Mouse (Mus musculus): ENCODE measurements at regions not wholly inside any gene's neighbourhood (a gene's known extent, or its start where the extent isn't known, plus 50 kb on each side); places are given as distances from the start of the nearest gene placed in this dataset.

DNA sequence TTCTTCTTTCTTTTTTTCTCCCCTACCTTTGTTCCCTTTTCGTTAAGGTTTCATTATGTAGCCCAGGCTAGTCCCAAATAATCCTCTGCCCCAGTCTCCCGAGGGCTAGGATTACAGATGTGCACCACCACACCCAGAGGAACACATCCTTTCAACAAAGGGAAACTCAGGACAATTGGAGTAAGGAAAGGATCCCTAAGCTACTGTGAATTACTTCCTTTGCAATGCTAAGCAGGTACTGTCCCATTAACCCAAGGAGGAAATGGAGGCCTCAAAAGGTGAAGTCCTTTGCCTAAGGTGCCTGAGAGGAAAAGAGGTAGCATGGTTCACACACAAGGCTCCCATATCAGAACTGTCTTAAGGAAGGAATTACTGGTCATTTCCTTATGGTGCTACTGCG is 157.2 kb downstream of the En1 start:
- DNase-seq (ENCODE audit: low spot score), result no peak

GRCm38 (mm10) chr1:120761364-120761763 is 159.1 kb downstream of the En1 start:
- peak; percentile 48 for DNase-seq (ENCODE audit: low spot score)

GRCm38 (mm10) chr1:120762498-120762897 is 160.3 kb downstream of the En1 start:
- no peak for DNase-seq (ENCODE audit: low spot score)

- DNase-seq (ENCODE audit: low spot score), result no peak
These were observed 160.8 kb downstream of the En1 start for GRCm38 (mm10) chr1:120762921-120763595.

GRCm38 (mm10) chr1:120767054-120767453 is 164.8 kb downstream of the En1 start:
- DNase-seq (ENCODE audit: low spot score), result no peak

DNA sequence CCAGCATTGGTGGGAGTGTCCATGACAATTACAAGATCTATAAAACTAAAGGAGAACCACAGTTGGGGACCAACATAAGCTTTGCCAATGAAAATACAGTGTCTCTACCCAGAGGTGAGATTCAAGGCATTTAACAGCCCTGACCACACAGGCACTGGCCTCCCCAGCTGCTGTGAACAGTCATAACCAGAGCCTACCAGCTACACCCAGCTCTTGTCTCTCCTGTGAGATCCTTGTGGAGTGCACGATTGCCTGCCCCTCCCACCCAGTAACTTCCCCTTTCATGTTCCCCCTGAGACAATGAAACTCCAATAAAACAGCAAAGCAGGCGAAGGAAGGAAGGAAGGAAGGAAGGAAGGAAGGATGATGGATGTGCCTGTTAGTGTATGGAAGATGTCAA is 169.1 kb downstream of the En1 start:
- no peak for DNase-seq (ENCODE audit: low spot score)

- no peak for DNase-seq (ENCODE audit: low spot score)
These were observed 174.7 kb downstream of the En1 start for GRCm38 (mm10) chr1:120776906-120777305.

- no peak for DNase-seq (ENCODE audit: low spot score)
These were observed 175.2 kb downstream of the En1 start for GRCm38 (mm10) chr1:120777468-120777867.

DNA sequence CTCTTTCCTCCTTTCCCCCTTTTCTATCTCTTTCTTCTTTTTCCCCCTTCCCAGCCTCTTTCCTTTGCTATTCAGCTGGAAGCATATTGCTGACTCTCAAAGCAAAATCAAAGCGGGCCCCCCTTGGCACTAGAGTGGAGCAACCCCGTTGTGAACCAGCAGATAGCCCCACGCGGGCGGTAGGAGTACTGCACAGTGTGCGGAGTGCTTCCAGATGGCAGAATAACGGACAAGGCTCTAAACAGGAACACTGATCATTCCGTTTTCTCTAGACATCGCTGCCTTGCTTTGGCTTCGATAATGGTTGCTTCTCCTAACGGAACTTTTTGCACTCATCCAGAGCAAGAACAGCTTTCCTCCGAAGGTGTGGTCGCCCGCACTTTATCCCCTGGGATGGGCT is 193.0 kb downstream of the En1 start:
- DNase-seq (ENCODE audit: low spot score), result peak; percentile 34

DNA sequence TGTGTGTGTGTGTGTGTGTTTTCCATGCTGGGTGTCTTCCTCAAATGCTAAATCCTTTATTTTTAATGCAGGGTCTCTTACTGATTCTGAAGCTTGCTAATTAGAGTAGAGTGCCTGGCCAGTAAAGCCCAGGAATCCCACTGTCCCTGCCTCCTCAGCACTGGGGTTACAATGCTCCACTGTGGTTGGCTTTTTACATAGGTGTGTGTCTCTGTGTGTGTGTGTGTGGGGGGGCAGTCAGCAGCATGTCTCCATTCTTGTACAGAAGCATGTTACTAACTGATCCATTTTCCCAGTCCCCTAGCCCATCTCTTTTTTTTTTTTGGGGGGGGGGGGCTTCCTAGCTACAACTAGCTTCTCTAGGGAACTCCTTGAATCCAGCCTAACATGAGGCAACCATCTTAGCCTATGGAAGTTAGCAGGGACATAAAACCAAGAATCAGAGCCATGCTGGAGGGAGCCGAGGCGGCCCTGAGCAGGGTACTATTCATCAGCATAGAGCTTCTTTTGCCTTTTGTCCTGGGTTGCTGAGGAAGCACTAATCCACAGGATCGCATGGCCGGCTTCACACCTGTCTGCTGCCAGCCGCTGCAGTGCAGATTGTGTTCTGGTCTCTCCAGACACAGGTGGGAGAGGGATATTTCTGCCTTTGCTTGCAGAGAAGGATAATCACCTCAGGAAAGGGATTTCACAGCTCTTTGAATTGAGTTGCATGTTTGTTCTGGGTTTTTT is 199.2 kb downstream of the En1 start:
- no peak for DNase-seq (ENCODE audit: low spot score)

DNA sequence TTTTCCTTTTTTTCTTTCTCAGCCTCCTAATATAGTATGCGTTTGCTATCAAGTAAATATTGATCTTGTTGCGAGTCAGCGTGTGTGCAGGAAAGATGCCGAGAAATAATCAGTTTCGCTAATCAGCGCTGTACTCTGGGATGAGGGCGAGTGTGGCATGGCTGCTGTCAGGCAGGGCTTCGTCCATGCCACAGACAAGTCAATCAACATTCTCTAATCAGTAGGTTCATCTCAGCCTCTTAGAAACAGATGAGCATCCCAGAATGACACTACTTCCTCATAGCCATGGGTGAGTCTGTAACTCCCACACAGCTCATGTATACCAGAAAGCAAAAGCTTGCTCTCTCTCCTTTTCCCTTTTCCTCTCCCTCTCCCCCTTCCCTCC is 199.8 kb downstream of the En1 start:
- DNase-seq (ENCODE audit: low spot score), result no peak

DNA sequence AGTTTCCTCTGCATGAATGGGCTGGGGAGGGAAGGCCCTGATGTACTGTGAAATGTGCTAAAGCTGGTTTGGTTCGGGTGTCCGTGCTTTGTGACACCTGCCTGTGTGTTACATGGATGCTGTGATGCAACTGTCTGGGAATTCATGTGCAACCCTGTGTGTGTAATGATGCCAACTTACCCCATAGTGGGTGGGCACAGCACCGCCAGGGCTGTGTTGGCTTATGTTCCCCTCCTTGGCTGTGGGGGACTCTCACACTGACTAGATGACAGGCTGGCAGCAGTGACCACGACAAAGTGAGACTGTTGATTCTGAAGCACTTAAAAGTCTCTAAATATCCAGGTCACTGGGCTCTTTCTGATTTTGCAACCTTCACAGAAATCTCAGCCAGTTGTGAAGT is 212.2 kb downstream of the En1 start:
- no peak for DNase-seq (ENCODE audit: low spot score)

- DNase-seq (ENCODE audit: low spot score), result no peak
These were observed 214.1 kb downstream of the En1 start for GRCm38 (mm10) chr1:120816237-120816820.

GRCm38 (mm10) chr1:120817563-120817962 is 215.3 kb downstream of the En1 start:
- DNase-seq (ENCODE audit: low spot score), result no peak

- no peak for DNase-seq (ENCODE audit: low spot score)
These were observed 229.8 kb downstream of the En1 start for GRCm38 (mm10) chr1:120831975-120832374.

GRCm38 (mm10) chr1:120842596-120842995 is 240.4 kb downstream of the En1 start:
- no peak for DNase-seq (ENCODE audit: low spot score)

GRCm38 (mm10) chr1:120846146-120846545 is 243.9 kb downstream of the En1 start:
- no peak for DNase-seq (ENCODE audit: low spot score)

GRCm38 (mm10) chr1:120851860-120852503 is 249.8 kb downstream of the En1 start:
- no peak for DNase-seq (ENCODE audit: low spot score)

- no peak for DNase-seq (ENCODE audit: low spot score)
These were observed 255.3 kb downstream of the En1 start for GRCm38 (mm10) chr1:120857566-120857965.

DNA sequence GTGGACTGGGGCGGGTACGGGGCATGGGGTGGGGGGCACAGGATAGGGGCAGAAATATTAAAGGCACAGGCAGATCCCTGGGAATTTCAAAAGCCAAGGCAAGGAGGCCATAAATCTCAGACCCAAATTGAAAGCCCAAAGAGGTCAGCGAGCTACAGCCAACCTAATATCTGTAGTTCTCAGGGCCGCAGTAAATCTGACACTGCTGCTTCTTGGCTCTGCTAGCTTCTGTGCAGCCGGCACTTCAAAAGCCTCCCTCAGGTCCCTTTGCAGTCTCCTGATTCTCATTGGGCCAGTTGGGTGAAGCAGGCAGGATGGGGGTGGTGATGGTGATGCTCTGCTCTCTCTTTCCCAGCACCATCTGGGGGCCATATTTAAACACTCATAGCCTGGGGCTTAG is 257.3 kb downstream of the En1 start:
- peak; percentile 58 for DNase-seq (ENCODE audit: low spot score)

DNA sequence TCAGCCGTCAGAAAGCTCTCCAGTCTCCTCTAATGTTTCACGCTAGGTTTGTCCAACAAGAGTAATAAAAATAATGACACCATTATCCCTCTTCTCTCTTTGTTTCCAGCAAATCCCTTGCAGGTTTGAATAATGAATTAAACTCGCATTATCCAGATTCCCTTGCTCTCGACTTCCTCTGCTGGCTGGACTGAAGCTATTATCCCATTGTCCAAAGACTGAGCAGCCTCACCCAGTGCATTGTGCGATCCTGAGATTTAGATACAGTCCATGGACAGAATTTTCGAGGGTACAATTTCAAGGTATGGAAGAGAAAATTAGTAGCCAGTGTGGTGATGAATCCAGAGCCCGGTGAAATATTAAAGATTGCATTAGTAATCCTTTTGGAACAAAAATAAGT is 270.3 kb downstream of the En1 start:
- DNase-seq (ENCODE audit: low spot score), result no peak

GRCm38 (mm10) chr1:120882959-120883549 is 280.8 kb downstream of the En1 start:
- DNase-seq (ENCODE audit: low spot score), result no peak

- DNase-seq (ENCODE audit: low spot score), result no peak
These were observed 281.4 kb downstream of the En1 start for GRCm38 (mm10) chr1:120883632-120884031.

Data from embryo, embryonic 10 days (tissue).